Mouse (Mus musculus) liver, embryonic 14.5 days (tissue): ENCODE data around the gene Homer2. TPM values are rescaled to one million over a fixed set of nuclear protein-coding genes. Genes with fewer than 3 reads are reported as not detected.

Experiments
- ATAC-seq: fragments of 200-750 bp; cut with Nextera tagmentation; 2 replicates; pipeline ENCODE4 v1.8.0; 2017; ENCODE audit warnings: moderate number of reproducible peaks, mild to moderate bottlenecking, moderate library complexity; ENCODE audit not compliant: insufficient read depth
- DNase-seq, 3 experiments: peaks; one replicate each; pipeline ENCODE4 v3.0.0-alpha.2; 2012 to 2013; ENCODE audit warnings: low read depth in 3 of 3, low spot score in 3 of 3
- H3K27ac ChIP-seq: fragments of 300-500 bp; sonication (generic); 2 replicates; pipeline ENCODE4 v1.5.1; 2014; ENCODE audit warnings: moderate library complexity, mild to moderate bottlenecking, control low read depth, inconsistent platforms
- H3K27me3 ChIP-seq: fragments of 300-500 bp; sonication (generic); 2 replicates; pipeline ENCODE4 v1.6.1; 2014; ENCODE audit warnings: mild to moderate bottlenecking, low read length, moderate library complexity; ENCODE audit not compliant: control insufficient read depth, insufficient read depth
- H3K36me3 ChIP-seq: fragments of 300-500 bp; sonication (generic); replicated peaks from 2 replicates; pipeline ENCODE4 v1.6.1; 2014; ENCODE audit warnings: low read depth; ENCODE audit not compliant: control insufficient read depth, insufficient read depth
- H3K4me1 ChIP-seq, 2 experiments: fragments of 200-500 bp in 1 of 2; fragments of 300-500 bp in 1 of 2; sonication (generic) in 1 of 2; replicated peaks; 2 replicates each; pipeline ENCODE4 v1.6.1; 2012 to 2014; ENCODE audit warnings: antibody characterized with exemption in 1 of 2, inconsistent platforms in 1 of 2, low read length in 1 of 2; ENCODE audit not compliant: control insufficient read depth in 2 of 2, insufficient read depth in 2 of 2
- H3K4me2 ChIP-seq: fragments of 300-500 bp; sonication (generic); 2 replicates; pipeline ENCODE4 v1.6.1; 2014; ENCODE audit warnings: low read depth, mild to moderate bottlenecking, control low read depth, moderate library complexity
- H3K4me3 ChIP-seq, 2 experiments: fragments of 200-500 bp in 1 of 2; fragments of 300-500 bp in 1 of 2; sonication (generic) in 1 of 2; 2 replicates each; pipeline ENCODE4 v1.5.1; 2012 to 2014; ENCODE audit warnings: low read depth in 2 of 2, low read length in 2 of 2, mild to moderate bottlenecking in 2 of 2, control low read depth in 1 of 2, inconsistent platforms in 1 of 2, moderate library complexity in 1 of 2; ENCODE audit not compliant: insufficient read depth in 1 of 2
- H3K9ac ChIP-seq: fragments of 300-500 bp; sonication (generic); replicated peaks from 2 replicates; pipeline ENCODE4 v1.6.1; 2014; ENCODE audit warnings: mild to moderate bottlenecking, control low read depth, moderate library complexity
- H3K9me3 ChIP-seq: fragments of 300-500 bp; sonication (generic); 2 replicates; pipeline ENCODE4 v1.6.1; 2016; ENCODE audit warnings: low read length, mixed read lengths; ENCODE audit not compliant: control insufficient read depth
- CTCF ChIP-seq: IDR thresholded peaks from 2 replicates; pipeline ENCODE4 v1.5.1; 2016; ENCODE audit warnings: antibody characterized with exemption, low read depth, control low read depth
- EP300 ChIP-seq: IDR thresholded peaks from 2 replicates; pipeline ENCODE4 v1.6.1; 2016; ENCODE audit warnings: antibody characterized with exemption, low read depth
- WGBS: fragments of 180-500 bp; shearing (Covaris S2); extraction: QIAGEN DNeasy Blood & Tissue Kit; methylation state at CpG from one replicate; pipeline ENCODE4 v1.1.7; 2014; ENCODE audit not compliant: insufficient replicate concordance; 5-methylcytosine and 5-hydroxymethylcytosine counted together
- polyA plus RNA-seq, 2 experiments: library from polyadenylated mRNA; depleted of rRNA in 1 of 2; stranded (reverse) in 1 of 2; unstranded in 1 of 2; fragments of >200 nt; fragmentation: Nextera tagmentation in 1 of 2; extraction: Ambion mirVana in 1 of 2; gene quantifications; 2 replicates each; pipeline versions ENCODE4 v1.2.1 to v1.2.3; 2012 to 2014

Homer2 gene
- polyA plus RNA-seq, 2 experiments, result 2.6 to 2.8 TPM

- ATAC-seq, result no peak
- no peaks in the 10 kb centered on the region for H3K4me1 ChIP-seq
- no peaks in the 10 kb centered on the region for H3K36me3 ChIP-seq
- no peaks in the 10 kb centered on the region for H3K27me3 ChIP-seq
- no peak overlapping the region for H3K4me2 ChIP-seq
- no peaks in the 10 kb centered on the region for H3K9me3 ChIP-seq
- no peak overlapping the region for H3K4me3 ChIP-seq
- TF ChIP-seq EP300 (no peak), CTCF (no peak)
- no peak overlapping the region for H3K9ac ChIP-seq
- WGBS, result 62% methylated on average over 4 of the region's 4 CpGs
- no peak overlapping the region for H3K27ac ChIP-seq
- no peak for DNase-seq
These were observed 84.5 kb downstream of the Homer2 start for GRCm38 (mm10) chr7:81622793-81623192.

GRCm38 (mm10) chr7:81615031-81615430 is 92.3 kb downstream of the Homer2 start:
- TF ChIP-seq CTCF (no peak), EP300 (no peak)
- DNase-seq (no peak), ATAC-seq (no peak)
- Histone ChIP-seq H3K36me3 (no peaks in the 10 kb centered on the region), H3K27ac (no peak overlapping the region), H3K4me3 (no peak overlapping the region), H3K9ac (no peak overlapping the region), H3K4me1 (peaks cover 0 to under 1% of the 10 kb centered on the region in 2 experiments; a peak in 1 of 4 replicates), H3K9me3 (no peaks in the 10 kb centered on the region), H3K27me3 (no peaks in the 10 kb centered on the region), H3K4me2 (no peak overlapping the region)
- WGBS, result 64% methylated on average over 9 of the region's 9 CpGs

DNA sequence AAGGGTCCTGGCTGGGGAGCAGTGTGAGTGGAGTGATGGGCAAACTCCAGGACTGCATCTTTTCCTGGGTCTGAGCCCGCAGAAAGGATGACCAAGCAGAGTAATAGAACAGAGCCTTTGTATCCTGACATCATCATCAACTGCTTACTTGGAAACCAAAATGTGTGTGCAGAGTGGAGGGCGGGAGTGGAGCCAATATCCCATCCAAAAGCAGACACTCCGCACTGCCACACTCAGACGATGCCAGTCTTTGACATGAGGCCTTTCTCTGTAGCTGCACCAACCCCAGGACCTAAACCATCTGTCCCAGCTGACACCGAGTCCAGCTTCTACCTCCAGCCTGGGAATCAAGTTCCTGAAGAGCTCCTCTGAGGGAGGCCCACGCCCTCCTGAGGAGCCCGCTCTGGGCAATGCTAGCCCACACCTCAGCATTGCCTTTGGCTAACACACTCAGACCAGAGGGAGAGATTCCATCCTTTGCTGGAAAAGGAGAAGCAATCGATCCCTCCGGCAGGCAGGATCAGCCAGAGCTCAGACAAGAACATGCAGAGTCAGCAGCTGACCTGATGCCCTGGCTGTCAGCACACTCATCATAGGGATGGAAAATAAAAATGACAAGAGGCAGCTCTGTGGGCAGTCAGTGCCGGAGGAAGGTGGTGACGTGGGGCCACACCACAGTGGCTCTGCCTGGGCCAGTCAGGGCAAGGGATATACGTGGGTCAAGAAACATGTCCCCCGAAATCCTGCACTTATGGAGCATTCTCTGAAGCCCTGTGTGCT is 94.3 kb downstream of the Homer2 start:
- no peaks in the 10 kb centered on the region for H3K27me3 ChIP-seq
- no peak for DNase-seq
- no peaks in the 10 kb centered on the region for H3K9me3 ChIP-seq
- TF ChIP-seq CTCF (no peak), EP300 (no peak)
- H3K4me2 ChIP-seq, result no peak overlapping the region
- H3K36me3 ChIP-seq, result no peaks in the 10 kb centered on the region
- no peak overlapping the region for H3K4me3 ChIP-seq
- WGBS, result 77% methylated on average over 13 of the region's 13 CpGs
- peaks cover 2 to 4% of the 10 kb centered on the region in 2 experiments; a peak in 2 of 4 replicates for H3K4me1 ChIP-seq
- no peak for ATAC-seq
- no peak overlapping the region for H3K9ac ChIP-seq
- H3K27ac ChIP-seq, result no peak overlapping the region

GRCm38 (mm10) chr7:81610125-81610524 is 97.2 kb downstream of the Homer2 start:
- no peak overlapping the region for H3K9ac ChIP-seq
- ATAC-seq, result peak; percentile 51; the same call in 1 of the 2 replicates
- no peak overlapping the region for H3K4me3 ChIP-seq
- TF ChIP-seq EP300, result no peak
- TF ChIP-seq CTCF, result peak; percentile 81
- H3K27me3 ChIP-seq, result no peaks in the 10 kb centered on the region
- DNase-seq, result peak; percentile 63 to 65 (median 64)
- no peaks in the 10 kb centered on the region for H3K9me3 ChIP-seq
- peaks cover 12 to 20% of the 10 kb centered on the region in 2 experiments for H3K4me1 ChIP-seq
- H3K4me2 ChIP-seq, result no peak overlapping the region
- no peaks in the 10 kb centered on the region for H3K36me3 ChIP-seq
- no peak overlapping the region for H3K27ac ChIP-seq
- 41% methylated on average over 18 of the region's 18 CpGs for WGBS

- H3K9ac ChIP-seq, result no peak overlapping the region
- H3K27ac ChIP-seq, result no peak overlapping the region
- no peak overlapping the region for H3K4me3 ChIP-seq
- H3K9me3 ChIP-seq, result no peaks in the 10 kb centered on the region
- DNase-seq (no peak), ATAC-seq (no peak)
- no peak overlapping the region for H3K4me2 ChIP-seq
- H3K36me3 ChIP-seq, result no peaks in the 10 kb centered on the region
- TF ChIP-seq EP300 (no peak), CTCF (no peak; the same call in 1 of the 2 replicates)
- WGBS, result 44% methylated on average over 5 of the region's 5 CpGs
- H3K27me3 ChIP-seq, result no peaks in the 10 kb centered on the region
- peaks cover 19 to 31% of the 10 kb centered on the region in 2 experiments for H3K4me1 ChIP-seq
These were observed 100.9 kb downstream of the Homer2 start for GRCm38 (mm10) chr7:81606452-81606851.
